Mouse (Mus musculus): ENCODE measurements around the gene Mark3. TPM values are rescaled to one million over a fixed set of nuclear protein-coding genes. Genes with fewer than 3 reads are reported as not detected.
A peak's percentile ranks its signal among the peaks of the same experiment; 100 is the strongest.

The Mark3 gene
- total and polyA plus RNA-seq, 3 experiments = 18.1 to 52.5 (median 50.6) TPM

- H3K79me2 ChIP-seq (replicated peaks; ENCODE audit: control insufficient read depth, insufficient read depth, low read length) = no peaks in the 10 kb centered on the region
- no peaks in the 10 kb centered on the region; the same call in 1 of the 2 replicates for H3K4me1 ChIP-seq (ENCODE audit: control insufficient read depth, insufficient read depth, low read length)
- H3K27me3 ChIP-seq (ENCODE audit: control insufficient read depth, insufficient read depth, low read length) = no peaks in the 10 kb centered on the region
- no peak overlapping the region for H3K9ac ChIP-seq (ENCODE audit: low read depth, low read length)
- H3K27ac ChIP-seq = no peak overlapping the region
- TF ChIP-seq POLR2A (IDR thresholded peaks at IDR 0.05; ENCODE audit: insufficient read depth, low read depth, low read length) (no peak), EP300 (IDR thresholded peaks at IDR 0.05; ENCODE audit: insufficient read depth, low read depth, low read length) (no peak), CTCF (IDR thresholded peaks at IDR 0.05) (no peak)
- intact Hi-C loops (cut with DNase I) = no loop called here
- DNase-seq = no peak
- H3K36me3 ChIP-seq (ENCODE audit: control insufficient read depth, insufficient read depth, low read length) = 0 out of 2 replicates have a peak, but pooled peaks cover 2% of the 10 kb centered on the region
- no peak overlapping the region for H3K4me3 ChIP-seq
- WGBS = 47% methylated on average over 5 of the region's 5 CpGs
Measured at GRCm38 (mm10) chr12:111608015-111608414, 33.7 kb downstream of the Mark3 start.

GRCm38 (mm10) chr12:111614475-111615141 is 40.3 kb downstream of the Mark3 start:
- TF ChIP-seq EP300 (IDR thresholded peaks at IDR 0.05; ENCODE audit: insufficient read depth, low read depth, low read length) = no peak
- TF ChIP-seq CTCF (IDR thresholded peaks at IDR 0.05) = no peak
- no peak for TF ChIP-seq POLR2A (IDR thresholded peaks at IDR 0.05; ENCODE audit: insufficient read depth, low read depth, low read length)
- intact Hi-C loops (cut with DNase I) = no loop called here
- Histone ChIP-seq H3K4me3 (no peak overlapping the region), H3K27me3 (ENCODE audit: control insufficient read depth, insufficient read depth, low read length) (no peaks in the 10 kb centered on the region), H3K27ac (no peak overlapping the region), H3K4me1 (ENCODE audit: control insufficient read depth, insufficient read depth, low read length) (no peaks in the 10 kb centered on the region; the same call in 1 of the 2 replicates), H3K36me3 (ENCODE audit: control insufficient read depth, insufficient read depth, low read length) (no peaks in the 10 kb centered on the region), H3K9ac (ENCODE audit: low read depth, low read length) (no peak overlapping the region), H3K79me2 (replicated peaks; ENCODE audit: control insufficient read depth, insufficient read depth, low read length) (no peaks in the 10 kb centered on the region; the same call in 1 of the 2 replicates)
- no peak for DNase-seq
- 85% methylated on average over 5 of the region's 5 CpGs for WGBS

GRCm38 (mm10) chr12:111618266-111618665 is 43.9 kb downstream of the Mark3 start:
- WGBS = 72% methylated on average over 7 of the region's 7 CpGs

GRCm38 (mm10) chr12:111648061-111648645 is 73.8 kb downstream of the Mark3 start:
- no peaks in the 10 kb centered on the region for H3K36me3 ChIP-seq (ENCODE audit: control insufficient read depth, insufficient read depth, low read length)
- no peak overlapping the region for H3K4me3 ChIP-seq
- H3K79me2 ChIP-seq (replicated peaks; ENCODE audit: control insufficient read depth, insufficient read depth, low read length) = no peaks in the 10 kb centered on the region
- no peaks in the 10 kb centered on the region; the same call in 1 of the 2 replicates for H3K4me1 ChIP-seq (ENCODE audit: control insufficient read depth, insufficient read depth, low read length)
- no peaks in the 10 kb centered on the region for H3K27me3 ChIP-seq (ENCODE audit: control insufficient read depth, insufficient read depth, low read length)
- intact Hi-C loops (cut with DNase I) = loop anchor here (5.0 kb wide), 1 partner anchor 101 kb away; no protein-coding TSS in a partner anchor
- H3K9ac ChIP-seq (ENCODE audit: low read depth, low read length) = no peak overlapping the region
- H3K27ac ChIP-seq = no peak overlapping the region
- TF ChIP-seq EP300 (IDR thresholded peaks at IDR 0.05; ENCODE audit: insufficient read depth, low read depth, low read length) (no peak), CTCF (IDR thresholded peaks at IDR 0.05) (peak; percentile 90), POLR2A (IDR thresholded peaks at IDR 0.05; ENCODE audit: insufficient read depth, low read depth, low read length) (no peak)
- WGBS = 47% methylated on average over 6 of the region's 6 CpGs
- peak; percentile 52 to 67 for DNase-seq

More at GRCm38 (mm10) chr12:111618266-111618665, 43.9 kb downstream of the Mark3 start:
- H3K4me3 ChIP-seq = no peak overlapping the region
- H3K27me3 ChIP-seq (ENCODE audit: control insufficient read depth, insufficient read depth, low read length) = no peaks in the 10 kb centered on the region
- H3K9ac ChIP-seq (ENCODE audit: low read depth, low read length) = no peak overlapping the region
- TF ChIP-seq EP300 (IDR thresholded peaks at IDR 0.05; ENCODE audit: insufficient read depth, low read depth, low read length) (no peak), CTCF (IDR thresholded peaks at IDR 0.05) (no peak), POLR2A (IDR thresholded peaks at IDR 0.05; ENCODE audit: insufficient read depth, low read depth, low read length) (no peak)
- no peaks in the 10 kb centered on the region; the same call in 1 of the 2 replicates for H3K79me2 ChIP-seq (replicated peaks; ENCODE audit: control insufficient read depth, insufficient read depth, low read length)
- no peaks in the 10 kb centered on the region for H3K4me1 ChIP-seq (ENCODE audit: control insufficient read depth, insufficient read depth, low read length)
- H3K36me3 ChIP-seq (ENCODE audit: control insufficient read depth, insufficient read depth, low read length) = 0 out of 2 replicates have a peak, but pooled peaks cover 3% of the 10 kb centered on the region
- no peak overlapping the region for H3K27ac ChIP-seq
- intact Hi-C loops (cut with DNase I) = no loop called here
- DNase-seq = no peak

DNA sequence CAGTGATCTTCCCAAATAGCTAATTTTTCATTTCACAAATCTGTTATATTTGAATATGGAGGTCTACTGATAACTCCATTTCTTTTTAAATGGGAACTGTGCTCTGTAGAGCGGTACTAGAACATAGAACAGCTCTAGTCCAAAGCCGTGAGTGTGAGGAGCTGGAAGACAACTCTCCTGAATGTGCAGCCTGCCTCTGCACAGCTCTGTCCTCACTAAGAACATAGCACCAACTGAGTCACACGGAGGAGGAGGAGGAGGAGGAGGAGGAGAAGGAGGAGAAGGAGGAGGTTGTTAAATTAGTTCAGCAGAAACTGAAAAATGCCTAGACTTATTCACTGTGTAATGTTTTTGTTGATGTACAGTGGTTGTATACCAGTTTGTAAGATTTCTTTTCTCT is 78.6 kb downstream of the Mark3 start:
- intact Hi-C loops (cut with DNase I) = loop anchor here (1.0 to 5.0 kb wide), 2 partner anchors 43 to 79 kb away; no protein-coding TSS in a partner anchor
- WGBS = 90% methylated on average over 3 of the region's 3 CpGs

More for the DNA sequence above, 78.6 kb downstream of the Mark3 start:
- Histone ChIP-seq H3K36me3 (ENCODE audit: control insufficient read depth, insufficient read depth, low read length) (no peaks in the 10 kb centered on the region), H3K4me3 (no peak overlapping the region), H3K4me1 (ENCODE audit: control insufficient read depth, insufficient read depth, low read length) (no peaks in the 10 kb centered on the region; the same call in 1 of the 2 replicates), H3K27me3 (ENCODE audit: control insufficient read depth, insufficient read depth, low read length) (no peaks in the 10 kb centered on the region), H3K9ac (ENCODE audit: low read depth, low read length) (no peak overlapping the region), H3K79me2 (replicated peaks; ENCODE audit: control insufficient read depth, insufficient read depth, low read length) (no peaks in the 10 kb centered on the region), H3K27ac (no peak overlapping the region)
- TF ChIP-seq POLR2A (IDR thresholded peaks at IDR 0.05; ENCODE audit: insufficient read depth, low read depth, low read length) = no peak
- TF ChIP-seq CTCF (IDR thresholded peaks at IDR 0.05) = no peak
- no peak for TF ChIP-seq EP300 (IDR thresholded peaks at IDR 0.05; ENCODE audit: insufficient read depth, low read depth, low read length)
- DNase-seq = no peak

Data from heart, adult 2 months (tissue).